ENCODE assay signal across 8 mouse cellular contexts in the genomic region with DNA sequence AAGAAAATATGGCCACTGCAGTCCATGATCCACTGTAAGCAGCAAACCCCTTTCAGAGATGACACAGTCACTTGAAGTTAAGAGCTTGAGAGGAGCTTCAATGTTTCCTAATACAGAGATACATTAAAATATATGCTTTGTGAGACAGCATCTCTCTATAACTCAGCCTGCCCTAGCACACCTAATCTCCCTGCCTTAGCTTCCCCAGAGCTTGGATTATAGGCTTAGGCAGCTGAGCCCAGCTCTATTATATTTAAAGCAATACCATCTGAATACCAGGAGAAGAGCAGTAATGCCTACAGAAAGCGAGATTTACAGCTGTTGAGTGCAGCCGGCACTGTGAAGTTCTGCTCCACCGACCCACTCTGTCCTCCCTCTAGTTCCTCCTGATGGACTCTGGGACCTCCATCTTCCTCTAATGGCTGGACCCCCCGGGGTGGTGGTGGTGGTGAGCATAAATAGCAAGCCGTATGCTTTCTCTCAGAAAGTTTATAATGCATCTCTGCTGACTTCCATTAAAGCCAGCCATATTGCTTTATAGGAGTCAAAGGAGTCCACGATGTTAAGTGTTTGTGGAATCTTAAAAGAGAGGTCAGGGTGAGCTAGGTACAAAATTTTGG. TPM values are rescaled to one million over a fixed set of nuclear protein-coding genes. Genes with fewer than 3 reads are reported as not detected.
DNase-seq lines count a peak whose midpoint lies in the region; ATAC-seq and TF ChIP-seq lines count a peak whose summit lies in the region.

No protein-coding gene starts in this region.

- H3K9ac ChIP-seq in lung, embryonic 16.5 days (ENCODE audit: low read length): peak overlapping the region; percentile 97
- no peak overlapping the region for H3K9ac ChIP-seq in intestine, postnatal 0 days (ENCODE audit: low read depth, low read length)

- H3K27ac ChIP-seq in cerebellum, adult 2 months (ENCODE audit: insufficient read depth, low read length): no peak overlapping the region
- H3K27ac ChIP-seq in lung, embryonic 16.5 days (ENCODE audit: low read length): 0 out of 2 replicates have a peak overlapping the region, but pooled peaks have one; percentile 98
- H3K27ac ChIP-seq in intestine, postnatal 0 days (ENCODE audit: low read depth, low read length): no peak overlapping the region

- no peak for TF ChIP-seq CTCF in cerebellum, adult 2 months (IDR thresholded peaks at IDR 0.05; ENCODE audit: borderline replicate concordance, insufficient read depth, low read depth, low read length)
- no peak for TF ChIP-seq CTCF in intestine, postnatal 0 days (IDR thresholded peaks at IDR 0.05; ENCODE audit: low read depth)

- H3K27me3 ChIP-seq in cerebellum, adult 2 months (ENCODE audit: control insufficient read depth, insufficient read depth, low read length): no peaks in the 10 kb centered on the region
- H3K27me3 ChIP-seq in lung, embryonic 16.5 days (ENCODE audit: control insufficient read depth, insufficient read depth, low read depth, low read length): no peaks in the 10 kb centered on the region
- no peaks in the 10 kb centered on the region for H3K27me3 ChIP-seq in intestine, postnatal 0 days (replicated peaks; ENCODE audit: control insufficient read depth, insufficient read depth, low read length)

- H3K4me3 ChIP-seq in cerebellum, adult 2 months (replicated peaks; ENCODE audit: insufficient read depth, low read depth, low read length): no peak overlapping the region
- H3K4me3 ChIP-seq in lung, embryonic 16.5 days (ENCODE audit: low read length): no peak overlapping the region; the same call in 1 of the 2 replicates
- H3K4me3 ChIP-seq in intestine, postnatal 0 days (ENCODE audit: low read depth, low read length): no peak overlapping the region

- H3K4me2 ChIP-seq in lung, embryonic 16.5 days (ENCODE audit: low read depth, low read length): no peak overlapping the region
- H3K4me2 ChIP-seq in intestine, postnatal 0 days (replicated peaks; ENCODE audit: low read depth): peak overlapping the region; percentile 72; the same call in 1 of the 2 replicates

- no peaks in the 10 kb centered on the region for H3K36me3 ChIP-seq in lung, embryonic 16.5 days (ENCODE audit: control insufficient read depth, insufficient read depth, low read length)
- no peaks in the 10 kb centered on the region for H3K36me3 ChIP-seq in intestine, postnatal 0 days (ENCODE audit: control insufficient read depth, insufficient read depth)

- no peaks in the 10 kb centered on the region for H3K9me3 ChIP-seq in lung, embryonic 16.5 days (ENCODE audit: control insufficient read depth, low read length)
- no peaks in the 10 kb centered on the region for H3K9me3 ChIP-seq in intestine, postnatal 0 days (ENCODE audit: control insufficient read depth)

- TF ChIP-seq POLR2A in cerebellum, adult 2 months (IDR thresholded peaks at IDR 0.05; ENCODE audit: borderline replicate concordance, insufficient read depth, low read length): no peak

- peak; percentile 51 to 53 for DNase-seq in cerebellum, postnatal 10 days
- no peak for DNase-seq in cerebellum, adult 2 months
- DNase-seq in lung, postnatal 36 days: no peak
- DNase-seq in retina, postnatal 7 days (ENCODE audit: low read depth, low spot score): peak; percentile 40
- DNase-seq in ovary, adult 18-20 months (ENCODE audit: low spot score): no peak
- no peak for DNase-seq in adrenal gland, adult 18-20 months (ENCODE audit: low spot score in 2 of 2)

- no peak for ATAC-seq in lung, embryonic 16.5 days (ENCODE audit: low read depth)
- ATAC-seq in intestine, postnatal 0 days: no peak

- peaks cover 11% of the 10 kb centered on the region for H3K4me1 ChIP-seq in cerebellum, adult 2 months (ENCODE audit: control insufficient read depth, insufficient read depth, low read length)
- peaks cover 23% of the 10 kb centered on the region for H3K4me1 ChIP-seq in lung, embryonic 16.5 days (replicated peaks; ENCODE audit: control insufficient read depth, insufficient read depth, low read length)
- peaks cover 4% of the 10 kb centered on the region; the same call in 1 of the 2 replicates for H3K4me1 ChIP-seq in intestine, postnatal 0 days (replicated peaks; ENCODE audit: control insufficient read depth, insufficient read depth, low read length)

- WGBS in cerebellum, adult 2 months: 87% methylated on average over 6 of the region's 6 CpGs
- WGBS in lung, embryonic 16.5 days: 82% methylated on average over 6 of the region's 6 CpGs
- 86% methylated on average over 6 of the region's 6 CpGs for WGBS in intestine, postnatal 0 days

RNA-seq across cellular contexts. Expression of gene Mapk6, which starts 1.2 kb away (rescaled TPM):
- polyA plus RNA-seq in cerebellum, adult 2 months (2012; rRNA removed): 71.3 and 76.0 TPM in 2 replicates
- polyA plus RNA-seq in lung, embryonic 16.5 days (2015; fragmentation: Nextera tagmentation; extraction: Ambion mirVana): 41.8 and 47.4 TPM in 2 replicates
- 36.6 and 39.2 TPM in 2 replicates for polyA plus RNA-seq in intestine, postnatal 0 days (2015; fragmentation: Nextera tagmentation; extraction: Ambion mirVana)
- total RNA-seq in adrenal gland, adult 18-20 months (2021): 10 to 100 TPM; 33.4 to 41.4 TPM

RNA-seq across cellular contexts. Expression of gene Leo1, which starts 30.3 kb away (rescaled TPM):
- 26.9 and 31.6 TPM in 2 replicates for polyA plus RNA-seq in cerebellum, adult 2 months (2012; rRNA removed)
- polyA plus RNA-seq in lung, embryonic 16.5 days (2015; fragmentation: Nextera tagmentation; extraction: Ambion mirVana): 32.2 and 36.3 TPM in 2 replicates
- 14.7 and 16.3 TPM in 2 replicates for polyA plus RNA-seq in intestine, postnatal 0 days (2015; fragmentation: Nextera tagmentation; extraction: Ambion mirVana)
- 10 to 100 TPM; 25.5 to 34.6 TPM for total RNA-seq in adrenal gland, adult 18-20 months (2021)

Comparison
In these comparisons a context has a peak if more than half of its experiments do, and no peak if none do; other contexts are left out.
1. DNase-seq: peak in cerebellum, postnatal 10 days (2 of 2) and retina, postnatal 7 days (single experiment); none in cerebellum, adult 2 months (0 of 2), lung, postnatal 36 days (single experiment), ovary, adult 18-20 months (single experiment) and adrenal gland, adult 18-20 months (0 of 2).